Mouse (Mus musculus): ENCODE measurements at regions not wholly inside any gene's neighbourhood (a gene's known extent, or its start where the extent isn't known, plus 50 kb on each side); places are given as distances from the start of the nearest gene placed in this dataset.

GRCm38 (mm10) chr10:111881339-111882211 is 90.9 kb upstream of the Krr1 start:
- DNase-seq (ENCODE audit: low read depth, low spot score), result no peak

GRCm38 (mm10) chr10:111882521-111882920 is 89.9 kb upstream of the Krr1 start:
- DNase-seq (ENCODE audit: low read depth, low spot score), result no peak

- DNase-seq (ENCODE audit: low read depth, low spot score), result no peak
These were observed 87.8 kb upstream of the Krr1 start for GRCm38 (mm10) chr10:111884701-111885100.

- no peak for DNase-seq (ENCODE audit: low read depth, low spot score)
These were observed 83.4 kb upstream of the Krr1 start for GRCm38 (mm10) chr10:111889111-111889510.

- DNase-seq (ENCODE audit: low read depth, low spot score), result no peak
These were observed 79.0 kb upstream of the Krr1 start for GRCm38 (mm10) chr10:111893489-111893888.

- no peak for DNase-seq (ENCODE audit: low read depth, low spot score)
These were observed 78.5 kb upstream of the Krr1 start for GRCm38 (mm10) chr10:111893941-111894340.

- DNase-seq (ENCODE audit: low read depth, low spot score), result no peak
These were observed 75.1 kb upstream of the Krr1 start for GRCm38 (mm10) chr10:111897361-111897760.

GRCm38 (mm10) chr10:111900723-111901716 is 71.4 kb upstream of the Krr1 start:
- no peak for DNase-seq (ENCODE audit: low read depth, low spot score)

GRCm38 (mm10) chr10:111903956-111904355 is 68.5 kb upstream of the Krr1 start:
- no peak for DNase-seq (ENCODE audit: low read depth, low spot score)

- no peak for DNase-seq (ENCODE audit: low read depth, low spot score)
These were observed 64.6 kb upstream of the Krr1 start for GRCm38 (mm10) chr10:111907836-111908235.

GRCm38 (mm10) chr10:111912561-111912960 is 59.9 kb upstream of the Krr1 start:
- DNase-seq (ENCODE audit: low read depth, low spot score), result no peak

- no peak for DNase-seq (ENCODE audit: low read depth, low spot score)
These were observed 59.2 kb upstream of the Krr1 start for GRCm38 (mm10) chr10:111913066-111913785.

- no peak for DNase-seq (ENCODE audit: low read depth, low spot score)
These were observed 58.2 kb upstream of the Krr1 start for GRCm38 (mm10) chr10:111914231-111914630.

GRCm38 (mm10) chr10:111918071-111918507 is 54.4 kb upstream of the Krr1 start:
- no peak for DNase-seq (ENCODE audit: low read depth, low spot score)

- no peak for DNase-seq (ENCODE audit: low read depth, low spot score)
These were observed 53.0 kb upstream of the Krr1 start for GRCm38 (mm10) chr10:111919475-111919874.

- no peak for DNase-seq (ENCODE audit: low read depth, low spot score)
These were observed 51.0 kb upstream of the Krr1 start for GRCm38 (mm10) chr10:111921492-111921891.
